Mouse (Mus musculus): Measurements from ENCODE around the gene Atxn2l.
A peak's percentile ranks its signal among the peaks of the same experiment; 100 is the strongest.

Atxn2l gene

DNA sequence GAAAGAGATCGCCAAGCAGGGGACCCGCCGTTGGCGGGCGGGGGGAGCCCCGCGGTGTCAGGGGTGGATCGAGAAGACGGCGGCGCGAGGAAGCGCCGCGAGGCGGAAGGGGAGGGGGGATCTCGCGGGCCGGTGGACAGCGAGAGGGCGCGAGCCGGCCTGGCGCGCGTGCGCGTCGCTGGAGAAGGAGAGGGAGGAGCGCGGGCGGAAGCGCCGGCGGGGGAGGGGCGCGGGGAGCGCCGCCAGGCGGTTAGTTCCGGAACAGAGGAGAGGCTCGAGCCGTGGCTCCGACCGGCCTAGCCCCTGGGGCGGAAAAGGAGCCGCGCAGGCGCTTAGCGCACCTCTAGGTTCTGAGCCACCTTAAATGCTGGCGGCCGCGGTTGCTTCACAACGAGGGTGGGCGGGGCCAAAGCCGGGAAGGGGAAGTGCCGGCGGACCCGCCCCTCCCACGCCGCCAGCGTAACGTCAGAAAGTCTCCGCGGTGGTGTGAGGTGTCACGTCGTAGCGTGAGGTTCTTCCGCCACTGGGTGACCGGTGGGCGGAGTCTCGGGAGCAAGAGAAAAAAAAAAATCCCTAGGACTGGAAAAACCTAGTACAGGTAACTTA, at the start of gene Atxn2l:
Atxn2l (minus strand) TSS at position 165 of the 606 bp plus-strand sequence.
- peak; percentile 99 for DNase-seq

DNA sequence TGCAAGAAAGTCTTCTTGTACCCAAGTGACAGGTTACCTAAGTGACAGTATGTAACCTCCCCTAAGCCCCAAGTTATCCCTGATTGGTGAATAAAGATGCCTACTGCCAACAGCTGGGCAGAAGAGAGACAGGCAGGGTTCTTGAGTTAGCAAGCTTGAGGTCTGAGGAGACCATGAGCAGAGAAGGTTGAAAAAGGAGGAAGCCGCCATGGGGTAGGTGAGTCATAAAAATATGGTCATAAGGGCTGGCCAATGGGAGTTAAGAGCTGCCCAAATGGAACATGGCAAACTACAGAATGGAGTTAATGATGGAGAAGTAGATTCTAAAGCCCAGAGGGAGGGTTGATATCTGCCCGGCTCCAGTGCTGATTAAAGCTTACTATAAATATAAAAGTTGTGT, 42.4 kb upstream of the Atxn2l start:
- DNase-seq: no peak

DNA sequence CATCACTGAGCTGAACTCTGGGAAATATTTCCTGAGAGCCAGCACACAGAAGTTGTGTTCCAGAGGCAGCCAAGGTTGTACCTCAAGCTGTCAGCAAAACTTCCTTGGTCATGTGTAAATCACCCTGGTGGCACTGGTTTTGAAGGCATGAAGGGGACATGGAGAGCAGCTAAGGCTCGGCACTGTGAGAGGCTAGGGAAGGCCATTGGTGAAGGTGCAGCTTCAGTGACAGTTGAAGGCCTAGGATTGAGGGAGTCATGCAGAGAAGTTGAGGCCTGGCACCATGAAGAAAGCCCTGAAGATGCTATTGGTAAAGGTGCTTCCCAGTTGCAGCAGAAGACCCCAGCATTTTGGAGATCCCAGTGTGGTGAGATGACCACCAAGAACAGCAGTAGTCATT, 38.4 kb upstream of the Atxn2l start:
- no peak for DNase-seq

DNA sequence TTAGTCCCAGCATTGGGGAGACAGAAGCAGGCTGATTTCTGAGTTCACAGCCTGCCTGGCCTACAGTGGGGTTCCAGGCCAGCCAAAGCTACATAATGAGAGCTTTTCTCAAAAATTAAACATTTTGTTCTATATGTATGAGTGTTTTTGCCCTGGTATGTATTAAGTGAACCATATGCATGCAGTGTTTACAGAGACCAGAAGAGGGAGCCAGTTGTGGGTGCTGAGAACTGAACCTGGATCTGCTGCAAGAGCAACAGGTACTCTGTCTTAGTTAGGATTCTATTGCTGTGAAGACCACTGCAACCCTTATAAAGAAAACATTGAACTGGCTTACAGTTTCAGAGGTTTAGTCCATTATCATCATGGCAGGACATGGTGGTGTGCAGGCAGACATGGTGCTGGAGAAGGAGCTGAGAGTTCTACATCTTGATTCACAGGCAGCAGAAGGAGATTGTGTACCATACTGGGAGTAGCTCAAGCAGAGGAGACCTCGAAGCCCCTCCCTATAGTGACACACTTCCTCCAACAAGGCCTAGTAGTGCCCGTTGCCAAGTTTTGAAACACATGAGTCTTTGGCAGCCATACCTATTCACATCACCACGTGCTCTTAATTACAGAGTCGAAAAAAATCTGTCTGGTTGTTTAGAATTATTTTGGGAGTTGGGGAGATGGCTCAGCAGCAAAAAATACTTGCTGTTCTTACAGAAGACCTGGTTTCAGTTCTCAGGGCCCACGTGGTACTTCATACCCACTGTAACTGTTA, 34.8 kb upstream of the Atxn2l start:
- DNase-seq: peak; percentile 12

DNA sequence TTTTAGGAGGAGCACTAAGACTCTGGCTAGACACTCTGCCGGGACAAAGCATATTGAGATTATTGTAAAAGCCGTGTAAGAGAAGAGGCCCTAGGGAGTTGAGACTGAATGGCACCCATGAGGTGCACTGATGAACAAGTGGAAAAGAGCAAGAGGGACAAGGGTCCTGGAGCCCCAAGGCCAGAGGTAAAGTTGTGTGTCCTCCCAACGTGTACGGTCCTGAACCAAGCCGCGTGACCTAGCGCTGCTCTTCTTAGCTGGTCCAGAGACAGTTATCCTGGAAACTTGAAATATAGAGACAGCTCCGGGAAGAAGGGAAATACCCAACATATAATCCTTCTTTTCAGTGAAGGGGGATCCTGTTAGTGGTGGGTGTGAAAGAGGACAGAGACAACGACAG, 33.2 kb upstream of the Atxn2l start:
- DNase-seq: no peak

DNA sequence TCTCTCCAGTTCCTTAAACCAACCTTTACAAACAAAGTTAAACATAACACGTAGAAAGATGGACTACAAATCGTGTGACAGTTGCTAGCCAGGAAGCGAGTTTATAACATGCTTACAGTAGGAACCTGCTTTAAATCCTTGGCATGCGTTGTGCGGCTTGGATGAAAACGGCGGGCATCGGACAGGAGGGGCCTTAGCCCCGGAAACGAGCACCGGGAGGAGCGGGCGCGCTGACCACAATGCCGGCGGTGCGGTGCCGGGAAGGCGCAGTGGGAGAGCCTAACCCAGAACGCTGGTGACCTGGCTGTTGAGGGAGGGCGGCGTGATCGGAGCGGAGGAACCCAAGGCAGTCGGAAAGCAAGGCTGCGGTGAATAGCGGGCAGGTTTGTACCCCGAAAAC, 32.5 kb upstream of the Atxn2l start:
- peak; percentile 19 for DNase-seq

DNA sequence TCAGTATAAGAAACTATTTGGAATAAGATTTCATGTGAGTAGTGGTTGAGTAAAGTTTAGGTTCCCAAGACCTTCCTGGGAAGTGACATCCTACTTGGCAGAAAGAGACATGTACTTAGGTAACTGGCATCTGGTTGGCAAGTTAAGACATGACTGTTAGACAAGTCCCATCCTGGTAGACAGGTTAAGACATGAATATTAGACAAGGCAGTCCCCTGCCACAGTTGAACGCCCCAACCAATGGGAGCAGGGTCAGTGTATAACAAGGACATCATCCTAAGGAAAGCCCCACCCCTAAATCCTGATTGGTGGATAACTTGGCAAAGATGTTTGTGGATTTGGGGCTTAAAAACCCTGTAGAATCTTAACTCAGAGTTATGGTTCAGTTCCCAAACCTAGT, 30.2 kb upstream of the Atxn2l start:
- no peak for DNase-seq

DNA sequence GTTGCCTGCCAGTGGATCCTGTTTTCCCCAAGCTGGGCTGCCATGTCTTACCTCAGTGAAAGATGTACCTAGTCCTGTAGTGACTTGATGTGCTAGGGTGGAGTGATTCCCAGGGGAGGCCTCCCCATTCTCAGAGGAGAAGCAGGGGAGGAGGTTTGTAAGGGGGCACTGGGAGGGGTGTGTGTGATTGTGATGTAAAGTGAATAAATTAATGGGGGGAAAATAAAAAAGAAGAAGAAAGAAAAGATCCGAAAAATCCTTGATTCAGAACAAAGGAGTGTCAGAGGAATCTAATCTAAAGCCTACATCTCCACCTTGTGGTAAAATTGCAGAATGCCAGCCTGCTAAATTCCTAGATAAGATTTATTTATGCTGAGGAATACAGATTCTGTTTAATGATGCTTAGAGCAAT, 24.9 kb upstream of the Atxn2l start:
- DNase-seq: no peak

DNA sequence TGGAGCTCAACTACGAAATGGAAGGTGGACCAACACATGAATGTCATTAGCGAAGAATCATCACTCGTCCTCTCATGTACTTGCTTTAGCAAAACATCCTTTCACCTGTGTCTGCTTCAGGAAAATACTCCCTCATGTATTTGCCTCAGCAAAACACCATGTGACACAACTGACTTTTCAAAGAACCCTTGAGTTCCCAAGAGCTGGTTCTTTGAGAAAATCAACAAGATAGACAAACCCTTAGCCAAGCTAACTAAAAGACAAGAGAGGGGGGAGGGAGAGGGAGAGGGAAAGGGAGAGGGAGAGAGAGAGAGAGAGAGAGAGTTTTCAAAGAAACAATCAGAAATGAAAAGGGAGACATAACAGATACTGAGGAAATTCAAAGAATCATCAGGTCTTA, 20.1 kb upstream of the Atxn2l start:
- DNase-seq: no peak

DNA sequence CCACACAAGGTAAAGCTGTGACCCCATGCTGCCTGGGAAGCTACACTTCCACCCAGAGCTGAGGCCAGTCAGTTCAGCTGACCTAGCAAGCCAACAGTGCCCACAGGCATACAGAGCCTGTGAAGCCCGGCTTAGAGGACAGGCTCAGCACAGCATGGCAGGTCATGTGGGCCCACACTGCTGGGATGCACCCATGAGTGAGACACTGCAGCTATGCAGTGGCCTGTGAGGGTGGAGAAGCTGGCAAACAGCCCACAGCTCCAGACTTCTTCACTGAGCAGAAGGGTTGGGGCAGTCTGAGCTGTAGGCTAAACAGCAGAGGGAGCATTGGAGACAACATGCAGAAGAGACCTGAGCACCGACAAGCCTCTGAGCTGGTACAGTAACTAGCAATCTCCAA, 16.3 kb upstream of the Atxn2l start:
- no peak for DNase-seq

DNA sequence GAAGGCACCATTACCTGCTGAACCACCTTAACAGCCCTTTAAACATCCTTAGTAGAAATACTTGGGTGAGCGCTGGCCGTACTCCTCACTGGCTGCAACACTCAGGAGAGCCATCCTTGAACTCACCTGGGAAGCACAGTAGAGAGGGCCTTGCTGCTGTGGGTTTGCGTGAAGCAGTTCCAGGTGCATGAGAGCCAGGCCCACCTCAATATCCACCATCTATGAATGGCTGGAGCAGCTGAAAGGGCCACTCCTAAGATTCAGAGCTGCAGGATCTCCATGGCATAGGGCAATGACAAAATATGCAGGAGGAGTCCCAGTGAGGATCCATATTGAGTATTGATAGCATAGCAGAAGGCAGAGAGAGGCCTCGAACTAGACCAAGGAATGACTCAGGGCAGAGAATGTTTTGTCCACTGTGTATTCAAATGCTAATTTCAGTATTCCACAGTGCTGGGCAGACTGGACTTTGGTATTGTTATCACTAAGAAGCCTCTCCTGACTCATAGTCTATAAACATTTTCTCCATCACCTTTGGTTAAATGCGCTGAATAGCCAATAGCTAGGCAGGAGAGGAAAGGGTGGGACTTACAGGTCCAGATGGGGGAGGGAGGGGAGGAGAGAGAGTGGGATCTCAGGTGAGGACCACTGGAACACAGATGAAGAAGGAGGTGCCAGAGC, 15.2 kb upstream of the Atxn2l start:
- DNase-seq: no peak

DNA sequence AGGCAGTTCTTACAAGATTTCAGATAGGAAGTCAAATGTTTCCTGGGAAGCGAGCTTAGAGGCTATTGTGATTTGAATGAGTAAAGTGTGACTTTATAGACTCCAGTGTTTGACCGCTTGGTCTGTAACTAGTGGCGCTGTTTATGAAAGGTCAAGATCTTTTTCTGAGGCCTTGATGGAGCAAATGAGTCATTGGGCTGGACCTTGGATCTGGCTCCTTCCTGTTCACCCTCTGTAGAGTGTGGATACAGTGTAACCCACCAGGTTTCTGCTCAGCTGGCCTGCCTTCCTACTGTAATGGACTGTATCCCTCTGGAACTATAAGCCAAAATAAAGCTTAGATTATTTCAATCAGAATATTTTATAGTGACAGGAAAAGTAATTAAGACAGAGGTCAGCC, 8.1 kb upstream of the Atxn2l start:
- DNase-seq: no peak

DNA sequence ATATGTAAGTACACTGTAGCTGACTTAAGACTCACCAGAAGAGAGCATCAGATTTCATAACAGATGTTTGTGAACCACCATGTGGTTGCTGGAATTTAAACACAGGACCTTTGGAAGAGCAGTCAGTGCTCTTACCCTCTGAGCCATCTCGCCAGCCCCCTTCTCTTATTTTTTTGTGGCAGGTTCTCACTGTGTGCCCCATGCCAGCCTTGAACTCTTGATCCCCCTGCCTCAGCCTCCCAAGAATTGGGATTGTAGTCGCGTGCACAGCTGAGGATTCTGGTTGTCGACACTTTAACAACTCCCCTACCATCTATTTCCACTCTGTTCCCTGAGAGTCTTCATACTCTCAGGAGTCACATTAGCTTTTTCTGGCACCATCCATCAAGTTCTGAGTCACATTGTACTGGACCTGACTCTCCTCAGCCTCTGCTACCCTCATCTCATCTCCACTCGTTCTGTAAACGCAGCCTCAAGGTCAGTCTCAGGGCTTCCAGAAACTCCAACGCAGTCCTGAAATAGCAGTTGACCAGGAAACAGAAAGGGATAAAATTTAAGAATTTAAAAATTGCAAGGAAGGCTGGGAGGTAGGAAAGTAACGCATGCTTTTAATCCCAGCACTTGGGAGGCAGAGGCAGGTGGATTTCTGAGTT, 4.0 kb upstream of the Atxn2l start:
- no peak for DNase-seq

DNA sequence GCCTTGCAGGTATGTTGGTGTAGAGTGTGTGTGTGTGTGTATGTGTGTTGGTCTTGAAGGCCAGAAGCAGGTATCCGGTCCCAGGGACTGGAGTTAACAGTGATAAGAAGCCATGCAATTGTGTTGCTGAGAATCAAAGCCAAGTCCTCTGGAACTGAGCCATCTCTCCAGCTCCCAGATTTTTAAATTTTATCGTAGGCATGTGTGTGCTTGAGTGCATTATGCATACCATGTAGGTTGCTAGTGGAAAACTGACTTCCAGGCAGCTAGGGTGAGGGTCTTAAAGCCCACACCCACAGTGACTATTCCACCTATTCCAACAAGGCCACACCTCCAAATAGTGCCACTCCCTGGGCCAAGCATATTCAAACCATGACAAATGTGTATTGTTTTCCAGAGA, 1.7 kb upstream of the Atxn2l start:
- DNase-seq: no peak

DNA sequence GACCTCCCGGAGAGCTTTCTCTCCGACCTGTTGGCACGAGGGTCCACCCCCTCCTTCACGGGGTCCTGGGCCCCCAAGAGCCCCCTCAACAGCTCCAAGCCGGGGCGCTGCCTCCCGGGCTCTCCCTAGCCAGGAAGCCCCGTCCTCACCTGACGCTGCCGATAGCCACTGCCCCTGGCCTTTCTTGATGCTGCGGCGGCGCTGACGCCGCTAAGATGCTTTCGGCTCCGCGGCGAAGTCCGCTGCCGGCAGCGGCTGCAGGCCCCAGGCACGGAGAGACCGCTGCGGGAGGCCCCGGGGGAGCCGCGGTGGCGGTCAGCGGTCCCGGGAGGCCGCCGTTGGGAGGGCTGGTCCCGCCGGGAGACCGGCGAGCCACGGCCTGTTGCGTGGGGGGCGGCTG, 486 bp downstream of the Atxn2l start:
- DNase-seq: no peak

DNA sequence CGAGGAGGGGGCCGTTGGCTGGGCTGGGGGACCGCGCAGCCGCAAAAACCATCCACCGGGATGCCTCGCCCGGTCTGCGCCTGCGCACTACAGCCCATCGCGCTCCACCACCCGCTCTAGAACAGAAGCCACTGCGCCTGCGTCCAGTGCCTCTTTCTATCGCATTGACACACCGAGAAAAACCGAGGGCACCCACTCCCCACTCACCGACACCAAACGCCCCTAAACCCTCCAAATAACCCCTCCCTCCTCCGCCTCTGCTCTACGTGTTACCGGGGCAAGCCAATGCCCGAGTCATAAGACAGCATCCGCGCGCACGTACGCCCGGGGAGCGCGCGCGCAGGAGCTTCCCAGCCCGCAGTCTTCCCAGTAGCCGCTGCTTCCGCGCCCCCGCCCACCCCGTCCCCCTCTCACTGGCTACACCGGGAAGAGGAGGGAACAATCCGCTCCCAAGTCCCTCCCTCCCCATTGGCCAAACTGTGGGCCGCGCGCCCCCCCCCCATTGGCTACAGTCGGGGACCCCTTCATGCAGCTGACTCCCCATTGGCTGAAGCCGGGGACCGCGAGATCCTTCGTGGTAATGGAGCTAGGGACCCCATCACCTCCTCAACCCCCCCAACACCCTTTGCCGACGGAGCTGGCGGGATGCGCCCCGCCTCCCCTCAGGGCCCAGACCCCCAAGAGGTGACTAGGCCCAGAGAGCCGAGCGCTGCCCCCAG, 1.1 kb downstream of the Atxn2l start:
- peak; percentile 96 for DNase-seq

DNA sequence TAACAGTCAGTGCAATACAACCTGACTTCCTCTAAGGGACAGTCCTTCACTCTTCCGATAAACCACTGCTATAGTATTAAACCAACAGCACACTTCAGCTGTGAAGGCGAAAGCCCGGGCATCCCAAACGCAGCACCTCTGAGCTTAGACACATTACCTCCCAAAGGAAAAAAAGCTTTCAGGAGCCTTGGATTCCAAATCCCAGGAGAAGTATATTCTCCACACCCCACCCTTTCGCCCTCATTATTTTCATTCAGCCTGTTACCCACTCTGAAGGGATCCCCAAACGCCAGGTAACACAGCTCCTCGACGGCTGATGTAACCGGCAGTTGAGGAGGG, 1.6 kb downstream of the Atxn2l start:
- DNase-seq: no peak

DNA sequence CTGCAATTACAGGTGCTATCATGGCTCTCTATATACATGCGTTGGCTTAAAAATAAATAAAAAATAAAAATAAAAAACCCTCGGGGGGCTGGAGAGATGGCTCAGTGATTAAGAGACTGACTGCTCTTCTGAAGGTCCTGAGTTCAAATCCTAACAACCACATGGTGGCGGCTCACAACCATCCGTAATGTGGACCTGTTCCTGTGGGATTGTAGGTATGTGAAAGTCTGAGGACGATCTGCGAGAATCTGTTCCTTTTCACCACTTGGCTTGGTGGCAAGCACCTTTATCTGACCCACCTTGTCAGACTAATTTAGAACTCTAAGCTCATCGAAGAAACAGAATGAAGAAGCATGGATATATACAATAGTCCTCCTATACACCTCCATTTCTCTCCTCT, 3.8 kb downstream of the Atxn2l start:
- DNase-seq: no peak

DNA sequence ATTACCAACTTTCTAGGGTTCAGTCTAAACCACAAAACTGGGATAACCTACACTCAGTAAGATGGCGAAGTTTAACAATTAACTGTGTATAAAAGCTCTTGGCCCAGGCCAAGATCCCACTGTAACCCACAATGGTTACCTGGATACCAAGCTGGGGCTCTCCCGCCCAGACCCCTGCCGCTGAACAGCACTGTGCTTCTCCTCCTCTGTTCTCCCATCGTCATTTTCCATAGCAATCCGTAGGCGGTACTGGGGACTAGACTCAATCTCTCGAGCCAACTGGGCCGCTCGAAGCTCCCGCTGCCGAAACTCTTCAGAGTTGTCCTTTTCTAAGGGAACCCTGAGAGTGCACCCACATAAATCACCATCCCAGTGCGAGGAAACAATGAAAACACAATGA, 5.3 kb downstream of the Atxn2l start:
- DNase-seq: no peak

DNA sequence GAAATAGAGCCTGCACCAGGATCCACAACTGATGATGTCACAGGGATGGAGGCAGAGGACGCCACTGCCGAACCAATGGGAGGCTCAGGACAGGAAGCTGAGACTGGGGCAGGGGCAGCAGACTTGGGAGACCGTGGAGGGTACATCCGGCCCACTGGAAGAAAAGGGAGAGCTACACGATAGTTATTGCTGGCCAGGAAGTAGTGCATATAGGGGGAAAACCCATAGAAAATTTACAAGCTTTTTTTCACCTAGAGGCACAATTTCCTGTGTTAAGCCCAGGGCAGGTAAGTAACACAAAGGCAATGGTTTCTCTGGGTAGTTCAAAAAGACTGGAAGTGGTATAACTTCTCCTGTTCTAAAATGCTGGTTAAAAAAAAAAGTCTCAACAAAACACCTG, 6.8 kb downstream of the Atxn2l start:
- no peak for DNase-seq

DNA sequence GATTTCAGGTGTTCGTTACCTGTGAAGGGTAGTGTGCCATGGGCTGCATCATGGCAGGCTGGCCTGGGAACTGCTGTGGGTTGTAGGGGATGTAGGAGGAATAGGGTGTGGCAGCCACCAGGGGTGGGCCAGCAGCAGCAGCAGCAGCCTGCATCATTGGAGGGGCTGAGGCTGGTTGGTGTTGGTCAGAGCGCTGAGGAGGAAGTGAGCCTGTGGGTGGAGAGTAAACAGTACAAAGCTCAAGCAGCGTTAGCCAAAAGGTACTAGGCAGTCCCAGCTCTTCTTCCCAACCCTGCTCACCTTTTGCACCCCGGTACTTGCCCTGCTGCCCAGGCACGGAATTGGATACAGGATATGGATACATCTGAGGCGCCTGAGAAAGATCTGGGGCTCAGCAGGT, 9.1 kb downstream of the Atxn2l start:
- peak; percentile 22 for DNase-seq

DNA sequence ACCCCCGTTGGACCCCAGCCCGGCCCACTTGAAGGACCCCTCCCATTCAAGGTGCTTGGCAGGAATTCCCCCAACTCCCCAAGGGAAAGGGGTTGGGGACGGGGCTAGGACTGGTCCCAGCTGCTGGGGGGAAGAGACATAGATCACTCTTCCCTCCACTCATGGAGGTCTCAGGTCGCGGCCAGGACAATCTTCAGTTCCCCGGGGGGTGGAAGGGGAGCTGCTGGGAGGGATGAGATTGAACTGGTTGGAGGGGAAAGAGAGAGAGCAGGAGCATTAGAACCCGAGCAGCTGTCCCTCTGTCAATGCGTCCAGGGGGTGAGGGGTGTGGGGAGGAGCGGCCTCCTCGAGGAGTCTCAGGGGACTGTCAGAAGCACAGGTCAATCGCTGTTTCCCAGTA, 11.3 kb downstream of the Atxn2l start:
- DNase-seq: no peak

DNA sequence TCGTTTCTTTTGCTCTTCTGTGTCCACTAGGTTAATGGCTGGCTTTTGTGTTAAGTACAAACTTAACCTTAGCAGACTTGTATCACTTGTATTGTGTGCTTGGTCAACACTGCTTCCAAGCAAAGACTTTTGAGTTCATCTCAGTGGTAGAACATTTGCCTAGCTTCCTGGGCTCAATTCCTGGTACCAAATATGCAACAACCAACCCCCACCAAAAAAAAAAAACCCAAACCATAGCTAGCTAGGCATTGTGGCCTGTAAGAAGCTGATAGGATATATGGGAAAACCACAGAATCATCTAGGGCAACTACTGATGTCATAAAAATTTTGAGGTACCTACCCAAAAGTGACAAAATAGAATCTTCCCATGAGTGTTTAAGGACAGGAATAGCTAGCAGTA, 12.2 kb downstream of the Atxn2l start:
- no peak for DNase-seq

All from liver (tissue).